Mouse (Mus musculus) erythroid progenitor cell, adult 5-6 weeks (primary cell): Measurements from ENCODE around the gene Atm. TPM values are rescaled to one million over a fixed set of nuclear protein-coding genes. Genes with fewer than 3 reads are reported as not detected.
A peak's percentile ranks its signal among the peaks of the same experiment; 100 is the strongest.

Experiments used
- ATAC-seq: replicated peaks from 2 replicates; pipeline ENCODE4 v1.8.0; 2016; ENCODE audit warnings: moderate number of reproducible peaks, mild to moderate bottlenecking, moderate TSS enrichment, inconsistent platforms; ENCODE audit not compliant: poor library complexity, low FRiP score, severe bottlenecking
- total RNA-seq, 2 experiments: library from RNA; stranded (forward) in 1 of 2; stranded (reverse) in 1 of 2; fragments of 150-400 nt in 1 of 2; fragments of 186-747, 209-891 nt in 1 of 2; gene quantifications; 2 replicates each; pipeline versions ENCODE4 v1.2.3 to v1.2.4; 2015 to 2017; ENCODE audit warnings: low replicate concordance in 2 of 2

The Atm gene
- total RNA-seq (2015; ENCODE audit: low replicate concordance) (4.2 and 5.4 TPM in 2 replicates), total RNA-seq (2017; ENCODE audit: low replicate concordance) (4.6 and 5.1 TPM in 2 replicates)

GRCm38 (mm10) chr9:53536558-53537320 is at the start of gene Atm, which contains the start of gene Npat:
TSS of gene Atm (minus strand) at chr9:53536740.
TSS of gene Npat (plus strand) at chr9:53537047.
- peak; percentile 93 for ATAC-seq

DNA sequence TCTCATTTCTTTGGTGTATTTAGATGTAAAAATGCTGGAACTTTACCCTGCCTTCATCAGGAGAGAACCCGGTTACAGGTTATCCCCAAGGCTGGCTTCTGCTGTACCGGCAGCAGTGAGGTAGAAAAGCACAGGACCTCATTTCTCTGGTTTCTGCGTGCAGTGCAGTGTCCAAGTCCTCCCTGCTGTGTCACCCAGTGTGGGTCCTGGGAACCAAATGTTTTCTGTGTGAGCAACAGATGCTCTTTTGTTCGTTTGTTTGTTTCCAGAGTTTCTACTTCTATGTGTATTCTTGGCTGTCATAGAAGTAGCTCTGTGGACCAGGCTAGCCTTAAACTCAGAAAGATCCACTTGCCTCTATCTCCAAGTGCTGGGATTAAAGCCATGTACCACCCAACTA is 45.3 kb upstream of the Atm start:
- no peak for ATAC-seq

- no peak for ATAC-seq
Observed at GRCm38 (mm10) chr9:53575721-53576120, 39.2 kb upstream of the Atm start.

DNA sequence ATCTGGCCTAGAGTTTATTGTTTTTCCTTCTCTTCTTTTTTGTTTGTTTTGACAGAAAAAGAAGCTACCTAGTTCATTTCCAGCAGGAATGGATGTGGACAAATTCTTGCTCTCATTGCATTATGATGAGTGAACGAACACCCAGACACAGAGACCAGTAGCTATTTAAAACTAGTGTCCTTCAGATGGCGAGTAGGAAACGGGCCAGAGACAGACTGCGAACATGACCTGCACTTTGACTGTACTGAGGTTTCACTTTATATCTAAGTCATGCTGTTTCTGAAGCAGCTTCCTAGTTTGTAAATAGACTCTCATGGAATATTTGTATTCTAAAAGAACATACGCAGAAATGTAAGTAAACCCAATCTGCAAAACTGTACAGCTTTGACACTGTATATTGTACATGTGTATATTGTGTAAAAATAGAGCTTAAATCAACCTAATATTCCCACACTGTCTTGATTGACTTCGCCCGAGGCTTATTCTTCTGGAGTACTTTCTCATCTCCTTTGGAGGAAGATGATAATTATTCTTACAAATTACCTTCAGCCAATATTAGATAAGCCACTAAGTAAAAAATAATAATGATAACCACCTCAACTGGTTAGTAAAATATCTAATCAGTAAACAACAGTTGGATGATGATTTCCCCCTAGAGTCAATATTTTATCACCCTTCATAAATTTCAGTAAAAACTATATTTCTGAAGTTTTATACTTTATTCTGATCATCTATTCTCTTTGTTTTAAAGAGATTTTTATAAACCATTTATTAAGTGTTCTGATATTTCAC is 36.2 kb upstream of the Atm start:
- no peak for ATAC-seq

GRCm38 (mm10) chr9:53570662-53571061 is 34.1 kb upstream of the Atm start:
- no peak for ATAC-seq

- ATAC-seq, result peak; percentile 30
Observed at GRCm38 (mm10) chr9:53537336-53537965, 911 bp upstream of the Atm start.

DNA sequence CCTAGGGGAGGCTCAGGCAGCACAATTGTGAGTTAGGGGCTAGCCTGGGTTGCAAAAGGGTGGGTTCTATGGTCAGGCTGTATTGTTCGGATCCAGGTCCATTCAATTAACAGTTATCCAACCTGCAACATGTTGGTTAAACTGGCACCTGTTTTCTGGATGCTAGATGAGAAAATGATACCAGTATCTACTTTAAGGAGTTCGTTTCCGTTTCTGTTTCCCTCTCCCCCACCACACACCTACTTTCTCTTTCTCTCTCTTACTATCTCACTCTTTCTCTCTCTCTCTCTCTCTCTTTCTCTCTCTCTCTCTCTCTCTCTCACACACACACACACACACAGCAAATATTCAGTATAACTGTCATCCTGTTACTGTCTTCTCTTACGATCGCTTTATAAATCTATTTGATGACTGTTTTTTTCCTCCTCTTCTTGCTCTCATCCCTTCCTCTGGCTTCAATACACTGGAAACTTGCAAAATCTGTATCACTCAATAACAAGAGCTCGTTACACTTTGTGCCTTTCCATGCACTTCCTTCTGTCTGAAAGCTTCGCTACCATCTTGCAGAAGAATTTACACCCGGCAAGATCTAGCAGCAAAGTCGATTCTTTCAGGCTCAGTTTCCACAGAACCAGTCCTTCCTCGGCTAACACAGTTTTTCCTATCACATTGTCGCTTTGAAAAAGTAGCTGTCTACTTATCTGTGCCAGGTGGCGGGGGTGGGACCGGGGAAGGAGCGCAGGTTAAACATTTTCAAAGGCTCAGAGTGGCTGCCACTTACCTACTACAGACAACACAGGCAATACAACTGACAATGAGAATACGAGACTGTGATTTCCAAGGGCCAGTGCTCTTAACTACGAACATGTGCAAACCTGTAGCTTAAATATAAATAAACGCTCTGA is 872 bp downstream of the Atm start:
- peak; percentile 28 for ATAC-seq

DNA sequence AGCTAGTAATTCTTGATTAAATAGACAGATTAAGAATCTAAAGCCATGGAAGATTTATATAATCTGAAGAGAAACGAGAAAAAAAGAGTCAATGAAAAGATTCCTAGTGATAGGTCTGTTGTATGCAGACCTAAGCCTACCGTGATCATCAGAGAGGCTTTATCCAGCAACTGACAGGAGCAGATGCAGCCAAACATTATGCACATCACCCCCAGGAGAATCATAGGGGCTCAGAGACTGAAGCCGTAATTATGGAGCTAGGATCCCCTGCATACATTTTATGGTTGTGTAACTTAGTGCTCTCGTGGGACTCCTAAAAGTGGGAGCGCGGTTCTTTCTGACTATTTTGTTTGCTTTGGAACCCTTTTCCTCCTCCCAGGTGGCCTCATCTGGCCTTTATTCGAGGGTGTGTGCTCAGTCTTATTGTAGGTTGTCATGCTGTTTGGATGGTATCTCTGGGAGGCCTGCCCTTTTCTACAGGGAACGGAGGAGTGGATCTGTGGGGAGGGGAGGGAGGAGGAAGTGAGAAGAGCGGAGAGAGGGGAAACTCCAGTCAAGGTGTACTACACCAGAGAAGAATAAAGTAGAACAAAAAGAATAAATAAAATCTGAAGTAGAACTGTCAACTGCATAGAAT is 19.0 kb downstream of the Atm start:
- ATAC-seq, result no peak

DNA sequence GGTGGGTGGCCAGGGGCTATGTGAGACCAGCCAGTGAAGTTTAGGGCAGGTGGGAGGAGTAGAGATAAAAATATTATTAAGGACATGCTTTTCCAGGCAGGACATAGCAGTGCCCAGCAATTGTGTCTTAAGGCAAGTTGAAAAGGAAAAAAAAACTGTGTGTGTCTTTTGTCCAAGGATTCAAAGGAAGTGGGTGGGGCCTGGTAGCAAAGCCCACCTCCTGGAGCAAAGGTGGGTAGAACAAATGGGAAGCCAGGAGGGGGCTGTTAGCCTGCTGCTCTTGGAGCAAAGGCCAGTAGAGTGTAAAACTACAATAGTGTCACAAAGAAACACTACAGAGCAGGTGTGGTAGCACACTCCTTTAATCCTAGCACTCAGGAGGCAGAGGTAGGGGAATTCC is 22.4 kb downstream of the Atm start:
- ATAC-seq, result no peak

- ATAC-seq, result no peak
Observed at GRCm38 (mm10) chr9:53508053-53508452, 28.5 kb downstream of the Atm start.

DNA sequence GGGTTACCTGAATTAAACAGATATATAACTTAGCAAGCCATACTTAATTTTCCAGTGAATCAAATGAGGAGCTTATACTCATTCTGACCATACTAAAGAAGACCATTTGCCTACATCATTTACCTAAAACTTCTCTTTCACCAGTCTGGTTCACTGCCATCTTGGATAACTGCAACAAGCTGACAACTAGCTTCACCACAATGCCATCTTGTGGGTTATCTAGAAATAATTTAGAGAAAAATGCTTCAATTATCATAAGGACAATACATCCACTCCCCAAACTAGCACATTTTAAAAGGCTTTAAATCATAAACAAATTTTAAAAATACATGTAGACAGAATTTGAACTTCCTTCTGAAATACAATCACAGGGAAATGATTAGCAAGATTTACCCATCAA is 50.7 kb downstream of the Atm start:
- no peak for ATAC-seq

DNA sequence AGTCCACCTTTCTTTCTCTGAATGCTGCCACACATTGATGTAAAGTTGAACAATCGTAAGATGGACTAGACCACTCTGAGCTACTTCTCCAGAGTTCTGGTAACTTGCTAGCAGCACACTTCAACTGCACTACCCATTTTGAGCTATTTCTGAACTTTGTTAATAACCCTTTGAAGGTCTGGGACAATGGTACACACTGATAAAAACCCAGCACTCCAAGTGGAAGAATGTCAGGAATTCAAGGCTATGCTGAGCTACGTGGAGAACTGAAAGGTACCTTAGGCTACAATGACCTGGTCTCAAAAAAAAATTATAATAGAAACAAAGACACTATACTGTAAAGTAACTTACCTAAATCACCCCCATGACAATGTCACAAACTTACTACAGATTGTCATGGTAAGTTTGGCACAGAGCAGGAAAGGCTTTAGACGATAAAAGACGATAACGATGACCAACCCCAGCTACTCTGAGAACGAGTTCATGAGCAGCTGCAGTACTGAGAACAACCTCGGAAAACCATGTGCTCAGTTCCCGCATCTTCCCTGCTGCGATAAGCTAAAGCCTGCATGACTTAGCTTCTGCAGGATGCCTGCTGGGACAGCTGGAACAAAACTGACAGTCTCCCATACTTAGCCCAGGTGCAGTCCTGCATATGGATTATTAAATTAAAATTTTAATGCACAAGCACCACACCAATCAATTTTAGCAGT is 63.6 kb downstream of the Atm start:
- ATAC-seq, result no peak

DNA sequence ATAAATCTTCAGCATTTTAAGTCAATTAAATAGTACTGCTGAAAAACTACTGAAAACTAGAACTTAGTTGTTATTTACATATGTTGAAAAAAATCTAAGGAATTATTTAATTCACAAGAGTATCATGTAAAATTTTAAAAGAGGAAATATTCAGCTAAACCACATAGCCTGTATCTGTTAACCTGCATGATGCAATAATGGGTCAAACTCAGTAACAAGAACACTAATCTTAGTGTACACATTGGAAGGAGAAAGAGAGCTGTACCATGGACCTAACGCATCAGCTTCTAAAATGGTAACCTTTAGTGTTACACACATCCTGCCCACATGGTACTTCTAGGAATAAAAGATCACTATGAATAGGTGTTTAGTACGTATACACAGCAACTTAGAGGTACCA is 84.5 kb downstream of the Atm start:
- ATAC-seq, result no peak

DNA sequence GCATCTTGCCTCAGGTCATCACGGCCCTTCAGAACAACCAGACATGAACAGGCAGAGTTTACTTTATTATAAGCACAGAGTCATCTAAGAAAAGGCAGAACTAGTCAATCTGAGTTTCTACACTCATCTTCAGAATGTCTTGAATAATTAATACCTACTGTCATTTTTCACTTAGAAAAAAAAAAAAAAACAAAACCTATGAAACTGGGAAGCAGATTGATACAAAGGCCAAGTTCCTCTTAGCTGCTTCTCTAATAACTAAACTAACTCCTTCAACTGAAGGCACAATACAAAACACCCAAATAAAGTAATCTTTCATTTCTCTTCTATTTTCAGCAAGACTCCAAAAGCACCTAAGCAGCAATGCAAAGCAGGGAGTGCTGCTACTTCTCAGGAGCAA is 85.9 kb downstream of the Atm start:
- no peak for ATAC-seq

GRCm38 (mm10) chr9:53435830-53436570 is 100.5 kb downstream of the Atm start:
- no peak for ATAC-seq

GRCm38 (mm10) chr9:53427638-53428037 is 108.9 kb downstream of the Atm start:
- no peak for ATAC-seq

DNA sequence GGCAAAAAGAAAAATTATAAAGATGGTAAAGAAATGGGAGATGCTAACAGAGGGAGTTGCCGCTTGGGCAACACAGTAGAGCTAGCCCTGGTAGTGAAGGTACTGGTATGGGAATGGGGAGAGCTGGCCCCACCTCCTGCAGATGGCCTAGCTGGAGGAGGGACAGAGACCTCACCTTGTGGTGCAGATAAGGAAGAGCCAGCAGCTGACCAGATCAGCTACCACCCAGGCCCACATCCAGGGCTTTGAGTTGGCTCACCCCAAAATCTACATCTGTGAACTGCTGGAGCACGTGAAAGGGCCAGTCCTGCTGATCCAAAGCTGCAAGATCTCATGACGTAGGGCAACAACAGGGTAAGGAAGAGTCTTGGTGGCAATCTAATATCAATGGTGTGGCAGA is 109.8 kb downstream of the Atm start:
- 0 out of 2 replicates have a peak, but pooled peaks have one; percentile 46 for ATAC-seq
